Comparison of ENCODE assay signal across 8 mouse cellular contexts in genomic region chr3:85383330-85383729, GRCm38 (mm10).
"Had no signal": no experiment of that assay in that cellular context is flagged by ENCODE, and none has a peak within 500 bp of the region (broad histone marks: within the 10 kb centered on the region; RNA-seq: fewer than 3 reads in every experiment).

No protein-coding gene starts in this region.

- DNase-seq: kidney, adult 8-10 months; kidney, postnatal 36 days; layer of hippocampus, adult 9-11 months; layer of hippocampus, postnatal 36 days; liver; lung, embryonic 14.5 days; right cerebral cortex, postnatal 14 days; thymus, postnatal 4 days had no signal
